Mouse (Mus musculus) cerebellum, adult 11-12 months (tissue): ENCODE results near the gene Xxylt1.

Experiments
- DNase-seq: peaks from one replicate; pipeline ENCODE4 v3.0.0; 2022

The Xxylt1 gene

DNA sequence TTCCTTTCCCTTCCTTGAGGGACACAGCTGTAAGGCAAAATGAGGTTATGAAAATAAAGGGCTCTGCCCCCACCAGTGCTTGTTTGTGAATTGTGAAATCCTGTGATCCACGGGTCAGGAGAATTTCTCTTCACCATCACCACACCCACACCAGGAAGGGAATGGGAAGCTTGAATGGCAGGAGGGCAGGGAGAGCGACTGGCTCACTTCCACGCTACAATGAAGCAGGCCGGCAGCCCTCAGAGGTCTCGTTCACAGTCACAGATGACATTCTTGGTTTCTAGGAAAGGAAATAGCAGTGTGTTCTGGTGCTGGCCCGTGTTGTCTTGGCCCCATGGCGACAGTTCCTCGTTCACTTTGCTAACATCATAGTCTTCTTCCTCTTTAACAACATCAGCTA, 136.3 kb downstream of the Xxylt1 start:
- DNase-seq = no peak

DNA sequence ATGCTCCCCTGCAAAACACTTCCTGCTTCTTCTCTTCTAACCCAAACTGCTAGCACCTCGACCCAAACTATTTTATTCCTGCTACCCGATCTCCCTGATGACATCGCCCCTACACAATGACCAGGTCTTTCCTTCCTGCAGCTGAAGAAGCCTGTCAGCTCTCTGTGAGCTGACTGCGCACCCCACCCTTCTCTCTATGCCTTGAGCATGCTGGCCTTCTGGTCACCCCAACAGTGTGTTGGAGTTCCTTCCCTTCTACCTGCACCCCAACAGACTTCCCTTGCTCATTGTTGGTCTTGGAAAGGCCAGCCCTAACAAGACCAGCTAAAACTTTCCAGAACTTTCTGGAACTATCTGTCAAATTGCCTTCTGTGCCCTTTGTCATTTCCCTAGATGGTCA, 137.3 kb downstream of the Xxylt1 start:
- no peak for DNase-seq

DNA sequence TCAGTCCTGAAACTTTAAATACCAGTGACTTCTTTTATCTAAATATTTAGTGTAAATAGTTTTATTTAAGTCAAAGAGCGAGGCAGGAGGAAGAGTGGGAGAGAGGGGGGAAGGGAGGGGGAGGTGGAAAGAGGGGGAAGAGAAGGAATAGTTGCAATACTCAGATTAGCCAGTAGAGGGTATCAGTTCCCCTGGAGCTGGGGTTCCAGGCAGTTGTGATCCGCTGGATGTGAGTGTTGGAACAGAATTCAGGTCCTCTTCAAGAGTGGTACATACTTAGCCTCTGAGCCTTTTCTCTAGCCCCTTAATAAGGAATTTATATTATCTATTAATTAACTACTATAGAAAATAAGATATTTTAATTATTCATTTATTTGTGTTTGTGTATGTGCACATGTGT, 140.5 kb downstream of the Xxylt1 start:
- DNase-seq = no peak

- no peak for DNase-seq
These were observed 141.3 kb downstream of the Xxylt1 start for GRCm38 (mm10) chr16:30939903-30940302.

DNA sequence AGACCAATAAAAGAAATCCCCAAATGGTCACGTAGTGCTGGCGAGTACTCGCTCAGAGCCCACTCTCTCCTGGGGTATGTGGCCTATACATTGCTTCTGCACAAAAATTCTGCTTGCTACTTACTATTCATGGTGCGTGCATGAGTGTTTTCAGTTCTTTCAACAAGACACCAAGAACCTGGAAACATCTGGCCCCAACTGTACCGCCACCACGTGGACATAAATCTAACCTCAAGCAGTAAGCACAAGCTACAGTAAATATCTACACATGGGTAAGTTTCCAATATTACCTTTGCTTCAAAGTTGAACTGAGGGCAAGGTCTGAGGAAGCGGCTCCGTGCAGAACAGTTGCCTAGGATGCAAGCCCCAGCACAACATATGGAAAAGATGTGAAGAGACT, 142.0 kb downstream of the Xxylt1 start:
- DNase-seq = no peak

DNA sequence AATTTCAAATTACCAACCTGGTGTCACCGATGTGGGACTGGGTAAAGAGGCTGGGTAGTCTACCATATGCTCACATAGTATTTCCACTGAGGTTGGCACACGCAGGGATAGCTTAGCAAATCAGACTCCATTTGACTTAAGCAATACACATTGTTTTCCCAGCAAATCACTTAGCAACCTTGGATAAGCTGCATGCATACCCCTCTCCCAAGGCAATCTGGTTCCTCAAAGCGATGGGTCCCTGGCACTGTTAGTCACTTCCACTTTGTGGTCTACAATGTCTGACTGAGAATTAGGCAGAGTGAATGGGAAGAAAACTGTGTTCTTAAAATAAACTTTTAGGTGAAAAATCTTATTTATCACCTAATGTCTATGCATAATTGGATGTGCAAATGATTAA, 142.6 kb downstream of the Xxylt1 start:
- DNase-seq = no peak

GRCm38 (mm10) chr16:30937665-30938064, 143.6 kb downstream of the Xxylt1 start:
- no peak for DNase-seq

GRCm38 (mm10) chr16:30936471-30936870, 144.8 kb downstream of the Xxylt1 start:
- no peak for DNase-seq

GRCm38 (mm10) chr16:30936012-30936461, 145.2 kb downstream of the Xxylt1 start:
- no peak for DNase-seq

- DNase-seq = no peak
These were observed 146.1 kb downstream of the Xxylt1 start for GRCm38 (mm10) chr16:30934967-30935690.

- no peak for DNase-seq
These were observed 146.9 kb downstream of the Xxylt1 start for GRCm38 (mm10) chr16:30934205-30934780.

- DNase-seq = no peak
These were observed 147.9 kb downstream of the Xxylt1 start for GRCm38 (mm10) chr16:30933366-30933765.

GRCm38 (mm10) chr16:30932791-30933190, 148.4 kb downstream of the Xxylt1 start:
- no peak for DNase-seq

DNA sequence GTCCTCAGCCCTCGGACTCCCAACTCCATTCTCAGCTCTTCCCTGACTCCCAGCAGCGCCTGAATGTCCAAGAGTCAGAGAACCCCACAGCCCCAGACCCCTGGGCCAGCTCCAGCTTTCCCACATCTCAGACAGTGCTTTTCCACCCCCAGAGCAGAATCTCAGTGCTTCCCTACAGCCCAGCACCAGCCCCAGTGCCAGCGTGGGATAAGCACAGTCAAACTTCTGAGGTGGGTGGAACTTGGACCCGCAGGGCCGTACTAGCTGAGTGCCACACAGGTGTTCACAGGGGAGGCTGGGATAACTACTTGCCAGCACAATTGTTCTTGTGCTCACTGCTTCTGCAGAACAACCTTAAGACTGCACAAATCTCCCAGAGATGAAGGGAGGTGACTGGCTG, 149.0 kb downstream of the Xxylt1 start:
- no peak for DNase-seq

DNA sequence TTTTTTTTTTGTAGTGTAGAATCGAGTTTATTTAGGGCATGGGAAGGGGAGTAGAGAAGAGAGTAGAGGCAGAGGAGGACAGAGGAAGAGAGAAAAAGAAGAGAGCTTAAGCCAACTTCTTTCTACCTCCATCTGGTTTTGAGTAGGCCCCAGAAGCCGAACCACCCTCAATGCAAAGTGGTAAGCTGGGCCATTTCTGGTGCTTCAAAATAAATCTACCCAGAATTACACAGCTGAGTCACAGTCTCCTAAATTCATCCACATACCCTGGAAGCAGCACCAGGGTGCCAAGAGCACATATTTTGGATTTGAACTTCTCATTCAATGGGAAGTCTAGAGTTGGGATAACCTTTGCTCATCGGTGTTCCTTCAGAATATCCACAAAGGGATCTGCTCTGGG, 152.1 kb downstream of the Xxylt1 start:
- no peak for DNase-seq

DNA sequence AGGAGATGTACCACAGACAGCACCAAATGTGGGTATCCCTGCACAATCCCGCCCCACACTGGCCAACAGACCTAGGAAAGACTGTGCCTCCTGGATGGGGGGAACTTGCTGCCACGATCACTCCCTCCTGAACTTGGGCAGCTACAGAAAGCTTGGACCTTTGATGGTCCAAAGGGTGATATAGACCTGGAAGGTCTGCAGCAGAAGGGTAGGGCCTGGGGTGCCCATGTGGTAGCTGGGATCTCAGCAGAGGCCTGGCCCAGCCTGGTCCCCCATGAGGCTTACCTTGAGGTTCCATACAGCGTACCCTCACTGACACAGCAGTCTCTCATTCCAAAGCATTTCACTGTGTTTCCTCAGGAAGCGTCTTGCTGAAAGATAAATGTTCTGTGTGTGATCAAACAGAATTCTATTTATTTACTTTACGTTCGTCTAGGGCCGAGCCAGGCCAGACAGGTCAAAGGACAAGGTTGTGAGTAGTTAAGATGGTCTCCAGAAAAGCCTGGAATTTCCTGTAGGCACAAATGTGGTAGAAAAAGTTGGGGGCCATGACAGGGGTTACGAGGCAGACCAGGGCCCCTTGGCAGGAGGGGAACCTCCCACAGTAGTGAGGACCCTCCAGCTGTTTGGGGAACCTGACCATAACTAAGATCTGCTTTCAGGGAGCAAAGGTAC, 153.0 kb downstream of the Xxylt1 start:
- no peak for DNase-seq

DNA sequence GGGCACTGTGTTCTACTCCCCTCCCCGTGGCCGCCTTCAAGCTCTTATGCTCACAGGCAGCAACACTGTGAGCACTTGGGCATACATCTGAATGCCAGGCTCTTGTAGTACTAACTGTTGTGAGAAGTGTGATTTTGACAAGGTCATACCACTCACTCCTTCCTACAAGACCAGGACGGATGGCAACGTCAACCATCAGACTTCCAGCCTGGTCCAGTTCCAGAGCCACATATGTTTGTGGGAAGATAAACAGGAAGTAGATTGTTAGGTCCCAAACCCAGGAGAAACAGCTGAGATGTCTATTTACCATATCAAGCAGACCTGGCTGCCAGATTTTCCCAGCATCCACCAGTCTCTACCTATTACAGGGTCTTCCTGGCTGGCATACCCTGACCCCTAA, 155.7 kb downstream of the Xxylt1 start:
- no peak for DNase-seq

GRCm38 (mm10) chr16:30923899-30924298, 157.3 kb downstream of the Xxylt1 start:
- DNase-seq = no peak

DNA sequence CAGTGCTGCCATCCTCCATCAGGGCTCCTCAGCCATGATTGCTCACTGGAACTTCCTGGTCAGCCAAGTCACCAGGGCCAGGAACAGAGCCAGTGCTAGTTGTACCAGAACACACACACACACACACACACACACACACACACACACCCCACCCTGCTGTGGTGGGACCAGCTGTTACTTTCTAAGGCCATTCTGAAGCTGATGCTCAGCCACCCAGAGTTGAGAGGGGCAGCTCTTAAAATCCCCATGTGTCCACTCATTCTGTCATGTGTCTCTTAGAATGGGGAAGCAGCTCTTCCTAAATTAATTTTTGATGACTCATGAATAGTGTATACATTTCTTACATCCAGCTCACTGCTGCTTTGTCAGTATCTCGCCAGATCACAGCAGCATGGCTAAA, 158.7 kb downstream of the Xxylt1 start:
- DNase-seq = no peak

GRCm38 (mm10) chr16:30918866-30919265, 162.4 kb downstream of the Xxylt1 start:
- no peak for DNase-seq

GRCm38 (mm10) chr16:30916931-30917330, 164.3 kb downstream of the Xxylt1 start:
- DNase-seq = no peak

DNA sequence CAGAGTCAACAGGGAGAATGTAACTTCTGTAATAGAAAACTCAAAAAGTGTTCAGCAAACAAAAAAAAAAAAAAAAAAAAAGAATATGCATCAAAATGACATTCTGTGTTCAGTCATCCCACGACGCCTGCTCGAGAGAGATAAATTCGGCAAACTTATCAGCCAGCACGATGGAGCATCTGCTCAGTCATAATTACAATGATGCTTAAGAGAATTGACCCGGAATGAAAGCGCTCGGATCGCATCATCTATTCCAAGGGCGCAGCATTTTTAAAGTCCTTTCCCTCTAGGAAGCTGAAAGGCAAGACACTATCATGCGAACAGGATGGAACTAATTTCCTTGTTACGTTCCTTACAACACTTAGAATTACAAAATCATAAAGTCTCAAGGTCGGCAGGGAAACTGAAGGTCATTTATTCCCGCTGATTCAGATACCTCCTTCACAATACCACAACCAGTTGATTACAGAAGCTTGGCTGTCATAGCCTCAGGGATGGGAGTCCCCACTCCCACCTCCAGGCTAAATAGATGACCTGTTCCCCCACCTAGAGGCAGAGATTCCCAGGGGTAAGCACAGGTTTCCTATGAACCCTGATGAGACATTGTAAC, 165.5 kb downstream of the Xxylt1 start:
- no peak for DNase-seq
